Mouse (Mus musculus) monocyte, adult 5-6 weeks (primary cell): ENCODE measurements around the gene Hspb1. TPM values are rescaled to one million over a fixed set of nuclear protein-coding genes. Genes with fewer than 3 reads are reported as not detected.

Source experiments
- ATAC-seq: fragments of 153-309, 156-312 bp; replicated peaks from 2 replicates; pipeline ENCODE4 v1.8.0; 2017; ENCODE audit warnings: mild to moderate bottlenecking; ENCODE audit not compliant: low TSS enrichment, insufficient number of reproducible peaks, severe bottlenecking, poor library complexity, low FRiP score
- total RNA-seq: library from RNA; stranded (forward); fragments of 200-1000, 200-491, 200-594 nt; gene quantifications from 3 replicates; pipeline ENCODE4 v1.2.3, GENCODE M21; 2017

Hspb1 gene
- total RNA-seq, 1 experiment from 2014 or later = not detected

GRCm38 (mm10) chr5:135907256-135907655 is 19.5 kb downstream of the Hspb1 start:
- ATAC-seq = no peak

GRCm38 (mm10) chr5:135908185-135908584 is 20.5 kb downstream of the Hspb1 start:
- no peak for ATAC-seq

GRCm38 (mm10) chr5:135908989-135909388 is 21.3 kb downstream of the Hspb1 start:
- ATAC-seq = peak; percentile 59

GRCm38 (mm10) chr5:135909646-135910045 is 21.9 kb downstream of the Hspb1 start:
- no peak; the same call in 1 of the 2 replicates for ATAC-seq

GRCm38 (mm10) chr5:135910813-135911212 is 23.1 kb downstream of the Hspb1 start:
- no peak for ATAC-seq

- no peak for ATAC-seq
These were observed 24.0 kb downstream of the Hspb1 start for GRCm38 (mm10) chr5:135911633-135912220.

GRCm38 (mm10) chr5:135913201-135913600 is 25.5 kb downstream of the Hspb1 start:
- ATAC-seq = no peak

- peak; percentile 63 for ATAC-seq
These were observed 26.4 kb downstream of the Hspb1 start for GRCm38 (mm10) chr5:135914156-135914555.

GRCm38 (mm10) chr5:135916051-135916565 is 28.4 kb downstream of the Hspb1 start:
- no peak for ATAC-seq

- no peak for ATAC-seq
These were observed 28.9 kb downstream of the Hspb1 start for GRCm38 (mm10) chr5:135916601-135917000.

GRCm38 (mm10) chr5:135917327-135918058 is 29.8 kb downstream of the Hspb1 start:
- no peak for ATAC-seq

GRCm38 (mm10) chr5:135918059-135918437 is 30.3 kb downstream of the Hspb1 start:
- ATAC-seq = no peak

- no peak for ATAC-seq
These were observed 30.9 kb downstream of the Hspb1 start for GRCm38 (mm10) chr5:135918593-135918992.

GRCm38 (mm10) chr5:135919902-135920301 is 32.2 kb downstream of the Hspb1 start:
- ATAC-seq = no peak

GRCm38 (mm10) chr5:135923901-135924300 is 36.2 kb downstream of the Hspb1 start:
- no peak for ATAC-seq

GRCm38 (mm10) chr5:135929685-135930424 is 42.1 kb downstream of the Hspb1 start:
- no peak for ATAC-seq

GRCm38 (mm10) chr5:135931526-135931925 is 43.8 kb downstream of the Hspb1 start:
- no peak for ATAC-seq

- ATAC-seq = no peak
These were observed 44.6 kb downstream of the Hspb1 start for GRCm38 (mm10) chr5:135932359-135932758.

GRCm38 (mm10) chr5:135933222-135933899 is 45.6 kb downstream of the Hspb1 start:
- ATAC-seq = no peak
